Mouse (Mus musculus) C2C12 (cell line): ENCODE results near the gene Rerg.

Experiments used
- CEBPB ChIP-seq: IDR thresholded peaks from one replicate; pipeline ENCODE4 v1.6.1; 2011; ENCODE audit warnings: low read depth, mild to moderate bottlenecking, control low read depth, moderate library complexity
- CTCF ChIP-seq: IDR thresholded peaks from one replicate; pipeline ENCODE4 v1.5.1; 2011; ENCODE audit not compliant: control insufficient read depth, insufficient read depth, insufficient read length
- MAX ChIP-seq: IDR thresholded peaks from one replicate; pipeline ENCODE4 v1.6.1; 2011; ENCODE audit warnings: mild to moderate bottlenecking, control low read depth
- MYOD1 ChIP-seq: IDR thresholded peaks from one replicate; pipeline ENCODE4 v1.6.1; 2011; ENCODE audit warnings: low read depth; ENCODE audit not compliant: control insufficient read depth, insufficient read length
- MYOG ChIP-seq: IDR thresholded peaks from one replicate; pipeline ENCODE4 v1.6.1; 2011; ENCODE audit not compliant: control insufficient read depth, insufficient read length; ENCODE audit errors: extremely low read depth
- USF1 ChIP-seq: IDR thresholded peaks from one replicate; pipeline ENCODE4 v1.6.1; 2011; ENCODE audit warnings: low read depth, mild to moderate bottlenecking, control low read depth, moderate library complexity

GRCm38 (mm10) chr6:137180115-137180514 is 9.8 kb upstream of the Rerg start:
- TF ChIP-seq MYOD1 (no peak), CTCF (no peak), CEBPB (no peak), USF1 (no peak), MAX (no peak), MYOG (no peak)
